Mouse (Mus musculus): ENCODE measurements around the gene Hist1h2aa.

The Hist1h2aa gene

GRCm38 (mm10) chr13:23934211-23934520 lies at the start of gene Hist1h2aa:
Gene Hist1h2aa, plus strand, starts transcription at chr13:23934462.
- DNase-seq (ENCODE audit: low spot score) = no peak

DNA sequence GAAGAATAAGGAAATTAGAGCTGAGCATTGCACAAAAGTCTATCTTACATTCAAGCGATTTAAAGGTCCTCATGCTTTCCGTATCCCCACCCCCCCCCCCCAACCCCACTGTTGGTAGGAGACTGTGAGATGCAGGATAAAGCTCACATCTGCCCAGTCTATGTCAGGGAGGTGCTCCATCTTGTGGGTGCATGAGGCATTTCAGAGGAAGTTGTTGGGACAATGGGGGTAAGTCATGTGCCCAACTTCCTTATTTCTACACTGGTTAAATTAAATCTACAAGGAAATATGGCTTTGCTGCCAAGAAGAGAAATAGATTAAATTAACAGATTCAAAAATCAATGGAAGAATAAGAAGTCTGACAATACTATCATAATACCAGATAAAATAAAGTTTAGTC lies 48.7 kb upstream of the Hist1h2aa start:
- no peak for DNase-seq (ENCODE audit: low spot score)

DNA sequence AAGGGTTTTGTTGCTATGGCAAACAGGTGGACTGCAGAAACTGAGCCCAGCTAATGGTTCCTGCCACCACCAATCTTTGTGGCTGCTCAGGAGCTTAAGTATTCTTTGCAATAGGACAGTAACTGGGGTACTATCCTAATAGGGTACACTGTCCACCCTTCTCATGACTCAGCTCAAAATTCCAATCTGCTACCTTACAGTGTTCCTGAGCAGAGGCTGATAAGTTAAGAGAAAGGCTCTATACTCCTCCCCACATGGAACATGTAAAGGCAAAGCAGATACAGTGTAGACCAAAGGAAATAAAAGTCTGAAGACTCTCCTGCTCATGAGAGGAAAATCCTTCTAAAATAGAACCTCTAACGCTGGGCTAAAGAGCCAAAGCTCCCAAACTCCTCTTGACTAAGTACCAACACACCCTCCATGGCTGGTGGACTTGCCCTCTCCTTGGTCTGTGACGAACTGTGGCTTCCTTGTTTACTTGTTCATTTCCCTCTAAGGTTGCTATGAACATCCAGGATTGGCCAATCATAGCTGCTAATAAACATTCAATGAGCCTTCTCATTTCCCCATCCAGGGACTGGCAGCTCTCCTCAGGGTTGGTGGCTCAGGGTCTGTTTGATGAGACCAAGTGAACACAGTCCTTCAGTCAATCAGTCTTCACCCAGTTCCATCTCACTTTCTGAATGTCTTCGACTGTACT lies 47.1 kb upstream of the Hist1h2aa start:
- no peak for DNase-seq (ENCODE audit: low spot score)

DNA sequence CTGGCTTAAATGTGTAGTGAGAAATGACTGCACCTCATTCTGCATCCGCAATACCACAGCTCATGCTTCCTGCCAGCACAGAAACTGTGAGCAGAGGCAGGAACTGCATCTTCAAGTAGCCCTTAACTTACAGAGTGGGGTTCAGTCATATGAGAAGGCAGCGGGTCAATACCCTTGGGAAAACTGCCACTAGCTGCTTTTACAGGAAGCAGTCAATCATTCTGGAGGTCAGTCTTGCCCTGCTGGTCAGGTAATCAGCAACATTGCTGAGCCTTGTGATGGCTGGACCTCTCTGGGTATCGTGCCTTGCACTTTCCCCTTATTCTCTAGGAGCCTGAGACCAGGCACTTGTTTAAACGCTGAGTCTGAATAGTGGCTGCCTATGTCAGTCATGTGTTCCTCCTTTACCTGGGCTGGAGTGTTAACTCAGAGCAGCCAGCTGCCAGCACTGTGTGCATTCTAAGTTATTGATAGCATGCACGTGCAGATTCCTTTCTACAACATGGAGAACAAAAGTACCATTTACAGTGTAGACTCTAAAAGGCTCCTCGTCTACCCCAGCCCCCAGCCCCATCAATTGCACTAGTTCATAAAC lies 45.2 kb upstream of the Hist1h2aa start:
- no peak for DNase-seq (ENCODE audit: low spot score)

DNA sequence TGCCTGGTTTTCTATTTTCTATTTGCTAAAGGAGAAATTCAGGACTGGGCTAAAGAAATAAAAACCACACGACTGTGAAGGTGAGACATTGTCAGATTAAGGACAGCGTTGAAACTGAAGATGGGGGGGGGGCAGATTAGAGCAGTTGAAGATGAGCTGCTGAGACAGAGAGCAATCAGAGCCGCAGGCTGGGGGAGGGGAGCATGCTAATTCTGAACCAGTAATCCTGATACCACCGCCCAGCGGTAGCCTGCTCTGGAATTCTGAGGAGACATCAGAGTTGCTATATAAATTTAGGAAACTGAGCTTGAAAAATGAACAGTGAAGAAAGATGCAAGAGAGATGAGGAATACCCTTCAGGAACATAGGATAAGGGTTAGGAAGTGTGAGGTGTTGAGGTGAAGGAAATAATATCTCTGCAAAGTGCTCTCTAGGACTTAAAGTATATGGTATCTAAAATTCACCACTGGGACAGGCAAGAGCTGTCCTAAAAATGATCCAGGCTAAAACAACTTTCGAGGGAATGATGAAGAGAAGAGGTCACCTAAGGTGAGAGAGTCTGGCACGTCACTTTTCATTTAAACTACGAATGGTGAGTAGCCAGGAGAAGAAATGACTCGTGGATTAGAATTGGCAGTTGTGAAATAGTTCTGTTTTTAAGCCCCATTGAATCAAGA lies 41.5 kb upstream of the Hist1h2aa start:
- no peak for DNase-seq (ENCODE audit: low spot score)

DNA sequence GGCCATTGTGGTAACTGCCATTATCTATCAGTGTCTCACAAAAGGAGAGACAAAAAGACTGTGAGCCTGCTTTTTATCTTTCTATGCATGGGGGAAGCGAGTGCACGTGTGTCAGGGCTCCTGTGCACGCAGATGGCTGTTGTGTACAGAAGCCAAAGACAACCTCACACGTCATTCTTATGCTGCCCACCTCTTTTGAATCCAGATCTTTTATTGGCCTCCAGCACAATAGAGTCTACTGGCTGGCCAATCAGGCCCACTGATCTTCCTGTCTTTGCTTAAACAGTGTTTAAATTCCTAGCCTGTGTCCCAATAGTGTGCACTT lies 41.0 kb upstream of the Hist1h2aa start:
- no peak for DNase-seq (ENCODE audit: low spot score)

DNA sequence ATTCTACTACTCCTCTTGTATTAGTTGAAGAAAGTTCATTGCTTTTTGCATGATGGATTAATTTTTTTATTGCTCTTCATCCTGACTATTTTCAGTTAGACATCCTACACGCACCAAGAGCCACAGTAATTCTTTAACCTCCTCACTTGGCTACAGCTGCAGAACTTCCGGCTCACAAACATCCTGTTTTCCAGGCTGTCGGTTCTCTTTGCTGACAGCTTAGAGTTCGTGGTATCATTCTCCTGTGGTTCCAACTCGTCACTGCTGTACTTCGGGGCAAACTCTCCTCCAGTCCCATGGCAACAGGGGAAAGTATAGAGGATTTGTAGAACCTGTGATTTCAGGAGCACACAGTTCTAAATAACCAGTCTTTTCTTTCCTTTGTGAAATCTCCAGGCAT lies 36.0 kb upstream of the Hist1h2aa start:
- no peak for DNase-seq (ENCODE audit: low spot score)

DNA sequence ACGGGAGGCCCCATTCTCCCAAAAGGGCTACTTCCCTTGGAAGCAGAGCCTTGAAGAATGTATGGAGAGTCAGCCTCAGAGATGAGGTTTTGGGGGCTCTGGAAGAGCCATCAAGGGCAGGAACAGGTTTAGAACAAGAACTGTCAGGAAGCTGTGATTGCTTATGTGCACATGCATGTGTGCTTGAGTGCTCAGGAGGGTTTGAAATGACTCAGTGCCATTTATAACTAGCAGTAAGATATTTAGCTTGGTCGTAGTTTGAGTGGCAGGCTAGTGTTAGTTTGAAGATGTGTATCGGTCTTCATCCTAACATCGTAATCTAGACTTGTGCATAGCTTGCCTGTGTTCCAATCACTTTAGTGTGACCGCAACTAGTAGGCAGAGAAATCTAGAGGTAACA lies 27.4 kb upstream of the Hist1h2aa start:
- no peak for DNase-seq (ENCODE audit: low spot score)

- no peak for DNase-seq (ENCODE audit: low spot score)
These were observed 24.1 kb upstream of the Hist1h2aa start for GRCm38 (mm10) chr13:23910121-23910520.

- DNase-seq (ENCODE audit: low spot score) = no peak
These were observed 22.9 kb upstream of the Hist1h2aa start for GRCm38 (mm10) chr13:23911335-23911734.

GRCm38 (mm10) chr13:23913791-23914306 lies 20.4 kb upstream of the Hist1h2aa start:
- no peak for DNase-seq (ENCODE audit: low spot score)

DNA sequence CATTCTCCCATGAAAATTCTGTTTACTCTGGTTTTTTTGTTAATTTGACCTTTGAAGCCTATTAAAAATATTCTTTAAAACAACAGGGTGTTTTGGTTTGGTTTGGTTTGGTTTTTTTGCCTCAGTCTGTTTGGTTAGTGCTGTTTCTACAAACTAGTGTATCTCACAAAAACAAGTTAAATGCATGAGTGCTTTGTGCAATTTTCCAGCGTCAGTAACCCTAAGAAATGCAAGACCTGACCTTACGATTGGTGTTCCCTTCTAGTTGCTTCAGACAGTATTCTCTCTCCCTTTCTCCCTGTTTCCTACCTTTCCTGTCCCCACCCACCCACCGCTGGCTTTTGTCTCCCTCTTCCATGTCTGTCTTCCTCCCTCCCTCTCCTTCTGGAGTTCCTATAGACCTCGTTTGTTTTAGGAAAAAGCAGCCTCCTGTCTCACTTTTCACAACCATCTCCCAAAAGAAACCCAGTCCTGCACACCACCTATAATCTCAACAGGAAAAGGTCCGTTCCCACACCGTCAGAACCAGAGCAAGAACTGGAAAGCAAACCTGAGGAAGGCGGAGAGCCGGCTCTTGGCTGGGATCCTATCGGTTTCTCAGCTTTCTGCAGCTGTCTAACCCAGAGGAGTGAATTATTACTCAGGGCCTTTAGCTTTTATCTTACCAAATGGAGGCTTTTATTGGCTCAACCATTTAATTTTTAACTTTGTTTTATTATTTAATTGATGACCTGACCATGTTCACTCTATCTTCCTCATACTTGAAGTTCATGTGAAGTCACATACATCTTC lies 19.7 kb upstream of the Hist1h2aa start, which contains the start of gene Slc17a4:
TSS of gene Slc17a4 (minus strand) at position 634 of the 792 bp plus-strand sequence.
- DNase-seq (ENCODE audit: low spot score) = no peak

- no peak for DNase-seq (ENCODE audit: low spot score)
These were observed 18.1 kb upstream of the Hist1h2aa start for GRCm38 (mm10) chr13:23916132-23916531.

GRCm38 (mm10) chr13:23917674-23918073 lies 16.6 kb upstream of the Hist1h2aa start:
- DNase-seq (ENCODE audit: low spot score) = no peak

DNA sequence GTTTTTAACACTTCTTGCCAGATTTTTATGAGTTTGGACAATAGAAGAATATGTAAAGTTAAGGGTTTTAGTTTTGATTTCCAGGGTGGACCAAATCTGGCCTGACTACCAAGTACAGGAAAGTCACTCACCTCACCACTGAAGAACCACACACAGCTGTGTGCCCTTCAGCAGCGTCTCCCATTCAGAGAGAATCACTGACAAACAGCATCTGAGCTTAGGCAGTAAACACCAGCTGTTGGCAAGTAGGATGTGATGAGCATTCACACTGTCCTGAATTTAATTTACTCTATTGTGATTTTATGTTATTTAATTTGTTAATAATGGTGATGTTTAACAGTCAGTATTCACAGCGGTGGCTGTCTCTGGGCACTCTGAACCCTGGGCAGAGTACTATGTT lies 8.5 kb upstream of the Hist1h2aa start:
- DNase-seq (ENCODE audit: low spot score) = no peak

- no peak for DNase-seq (ENCODE audit: low spot score)
These were observed 5.6 kb upstream of the Hist1h2aa start for GRCm38 (mm10) chr13:23928637-23929036.

- no peak for DNase-seq (ENCODE audit: low spot score)
These were observed 3.8 kb upstream of the Hist1h2aa start for GRCm38 (mm10) chr13:23930461-23930860.

- DNase-seq (ENCODE audit: low spot score) = no peak
These were observed 3.4 kb upstream of the Hist1h2aa start for GRCm38 (mm10) chr13:23930904-23931303.

GRCm38 (mm10) chr13:23933421-23934210 lies 646 bp upstream of the Hist1h2aa start, which contains the start of gene Hist1h2ba:
Gene Hist1h2ba, minus strand, starts transcription at chr13:23934156.
- no peak for DNase-seq (ENCODE audit: low spot score)

DNA sequence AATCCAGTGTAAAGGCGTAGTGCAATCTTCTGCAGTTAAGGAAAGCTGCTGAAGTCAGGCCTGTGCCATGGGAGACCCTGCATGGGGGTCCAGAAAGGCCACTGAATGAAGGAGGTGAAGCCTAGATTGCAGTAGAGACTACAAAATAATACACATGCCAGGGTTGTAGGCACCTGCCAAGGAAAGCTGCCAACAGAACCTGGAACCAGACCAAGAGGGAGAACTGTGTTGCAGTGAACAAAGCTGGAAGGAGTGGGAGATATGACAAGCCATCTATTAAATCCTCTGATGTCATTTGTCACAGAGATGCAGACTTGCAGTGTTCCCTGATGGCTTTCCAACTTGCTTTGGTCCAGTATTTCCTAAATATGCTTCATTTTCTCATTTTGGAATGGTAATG lies 4.4 kb downstream of the Hist1h2aa start:
- DNase-seq (ENCODE audit: low spot score) = no peak

DNA sequence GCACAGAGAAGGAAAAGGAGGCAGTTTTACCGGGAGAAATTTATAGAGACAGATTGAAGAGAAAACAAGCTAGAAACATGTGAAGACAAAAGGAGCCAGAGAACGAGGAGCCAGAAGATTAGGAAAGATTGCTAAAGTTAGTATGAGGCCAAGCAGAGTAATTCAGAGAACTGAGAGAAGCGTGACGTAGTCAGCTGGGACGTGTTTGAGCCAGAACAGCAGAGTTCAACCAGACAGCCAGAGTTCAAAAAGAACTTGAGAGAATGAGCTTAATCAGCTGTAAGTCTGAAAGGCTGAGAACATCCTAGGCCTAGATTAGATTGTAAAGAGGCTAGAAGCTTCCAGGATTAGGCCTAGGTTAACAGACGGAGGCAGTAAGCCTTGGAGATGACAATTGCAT lies 6.0 kb downstream of the Hist1h2aa start:
- no peak for DNase-seq (ENCODE audit: low spot score)

GRCm38 (mm10) chr13:23942861-23943260 lies 8.6 kb downstream of the Hist1h2aa start:
- DNase-seq (ENCODE audit: low spot score) = no peak

Data from urinary bladder, postnatal 10 days (tissue).